Mouse (Mus musculus): Measurements from ENCODE around the gene Flcn.

- TF ChIP-seq TAL1 (conservative IDR thresholded peaks at IDR 0.05; ENCODE audit: low read depth, low read length) (no peak), CTCF (IDR thresholded peaks at IDR 0.05; ENCODE audit: low read depth, low read length) (no peak), GATA1 (IDR thresholded peaks at IDR 0.05; ENCODE audit: borderline replicate concordance, low read length) (no peak)
Observed at GRCm38 (mm10) chr11:59839459-59840126, 29.8 kb upstream of the Flcn start, which contains the start of gene Cops3.

All from G1E (cell line).